Mouse (Mus musculus) frontal cortex, adult 2 months (tissue): ENCODE measurements around the gene Pdx1. TPM values are rescaled to one million over a fixed set of nuclear protein-coding genes. Genes with fewer than 3 reads are reported as not detected.

Experiments
- DNase-seq, 2 experiments: peaks; one replicate each; pipeline ENCODE4 v3.0.0; 2022; ENCODE audit warnings: low spot score in 1 of 2; ENCODE audit errors: extremely low spot score in 1 of 2
- polyA plus RNA-seq: library from polyadenylated mRNA; depleted of rRNA; stranded (reverse); fragments of >200 nt; gene quantifications from 2 replicates; pipeline ENCODE4 v1.2.3, GENCODE M21; 2012

Gene Pdx1
- polyA plus RNA-seq, 1 experiment: not detected

DNA sequence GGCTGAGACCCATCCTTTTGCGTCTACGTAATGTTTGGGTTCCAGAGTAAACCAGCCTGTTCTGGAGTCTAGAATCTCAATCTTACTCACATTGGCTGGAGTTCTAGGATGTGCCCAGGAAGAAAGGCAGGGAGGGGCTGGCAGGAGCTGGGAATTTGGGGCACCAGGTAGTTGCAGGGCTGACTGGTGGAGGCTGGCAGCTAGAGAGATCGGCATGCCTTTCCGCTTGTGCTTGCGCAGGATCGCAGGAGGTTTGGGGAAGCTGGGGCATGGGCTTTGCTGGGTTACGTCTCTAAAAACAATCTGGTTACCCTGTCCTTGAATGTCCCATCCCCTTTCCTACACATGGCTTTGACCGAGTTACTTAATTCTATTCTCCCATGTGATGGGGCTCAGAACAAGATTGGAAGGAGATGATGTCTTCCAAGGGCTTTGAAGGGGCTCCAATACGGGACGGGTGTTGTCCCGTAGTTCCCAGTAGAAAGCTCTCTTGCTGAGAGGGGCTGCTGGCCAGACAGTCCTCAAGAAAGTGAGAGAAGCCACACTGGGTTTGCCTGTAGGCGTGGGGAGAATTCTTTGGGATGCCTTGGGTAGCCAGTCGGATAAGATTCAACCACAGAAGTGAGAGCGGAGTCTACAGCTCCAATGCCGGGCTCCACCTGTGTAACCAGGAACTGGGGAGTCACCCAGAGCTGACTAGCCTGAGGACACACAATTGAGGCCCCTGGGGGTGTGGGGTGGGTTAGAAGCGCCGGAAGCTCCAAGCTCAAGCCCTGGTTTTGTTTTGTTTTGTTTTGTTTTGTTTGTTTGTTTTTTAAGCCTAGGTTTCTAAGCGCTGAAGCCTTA is 7.2 kb downstream of the Pdx1 start:
- no peak for DNase-seq

DNA sequence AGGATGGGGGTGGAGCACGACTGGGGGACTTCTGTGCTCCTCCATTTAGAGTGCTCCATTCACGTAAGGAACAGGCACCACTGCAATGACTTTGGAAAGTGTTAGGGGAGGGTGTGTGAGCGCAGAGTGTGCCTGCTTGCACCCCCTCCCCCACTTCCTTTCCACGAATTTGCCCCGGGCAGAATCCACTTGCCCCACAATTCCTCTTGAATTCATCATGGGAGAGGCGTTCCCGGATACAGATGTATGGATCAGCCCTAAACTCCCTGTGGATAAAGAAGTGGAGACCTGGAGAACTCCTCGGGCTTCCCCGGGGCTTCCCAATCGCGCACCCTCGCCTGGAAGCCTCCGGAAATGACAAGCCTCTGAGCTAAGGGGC is 7.8 kb downstream of the Pdx1 start:
- no peak for DNase-seq

DNA sequence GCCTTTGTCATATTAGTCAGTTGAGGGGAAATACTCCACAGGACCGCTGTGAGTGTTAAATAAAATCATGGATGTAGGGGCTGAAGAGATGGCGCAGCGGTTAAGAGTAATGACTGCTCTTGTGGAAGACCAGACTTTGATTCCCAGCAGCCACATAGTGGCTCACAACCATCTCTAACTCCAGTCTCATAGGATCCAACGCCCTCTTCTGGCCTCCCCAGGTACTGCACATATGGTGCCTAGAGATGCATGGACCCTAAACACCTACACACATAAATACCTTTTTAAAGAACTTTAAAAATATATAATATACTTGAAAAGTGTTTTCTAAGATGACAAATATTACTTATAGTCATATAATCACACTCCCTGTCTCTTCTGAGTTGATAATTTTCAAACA is 14.6 kb downstream of the Pdx1 start:
- DNase-seq: no peak

DNA sequence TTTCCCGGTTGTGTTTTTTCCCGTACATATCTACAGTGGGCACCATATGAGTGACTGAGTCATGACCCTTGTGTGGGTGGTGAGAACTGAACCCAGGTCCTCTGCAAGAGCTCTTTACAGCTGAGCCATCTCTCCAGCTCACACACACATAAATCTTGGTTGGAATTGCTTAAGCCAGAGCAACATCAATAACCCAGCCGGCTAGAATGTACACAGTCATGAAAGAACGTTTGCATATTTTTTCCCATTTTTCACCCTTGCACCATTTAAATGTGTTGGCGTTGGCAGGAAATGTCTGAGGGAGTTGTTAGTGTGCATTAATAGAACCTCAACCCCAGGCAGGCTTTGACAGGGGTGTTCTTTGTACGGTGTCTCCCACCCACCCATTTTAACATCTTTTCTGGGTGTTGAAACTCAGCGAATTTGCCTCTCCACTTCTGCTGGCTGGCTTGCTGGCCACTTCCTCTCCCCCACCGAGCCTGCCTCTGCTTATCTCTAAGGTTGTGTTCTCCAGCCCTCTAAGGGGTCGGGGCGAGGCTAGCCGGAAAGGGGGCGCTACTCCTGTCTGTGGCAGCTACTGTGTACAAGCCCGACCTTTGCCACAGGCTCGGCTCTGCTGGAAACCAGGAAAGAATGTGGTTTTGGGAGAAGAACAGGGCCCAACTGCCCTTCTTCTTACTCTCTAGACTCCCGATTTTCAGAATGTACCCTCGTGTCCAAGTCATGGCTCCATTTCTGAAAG is 22.2 kb downstream of the Pdx1 start:
- DNase-seq: no peak

DNA sequence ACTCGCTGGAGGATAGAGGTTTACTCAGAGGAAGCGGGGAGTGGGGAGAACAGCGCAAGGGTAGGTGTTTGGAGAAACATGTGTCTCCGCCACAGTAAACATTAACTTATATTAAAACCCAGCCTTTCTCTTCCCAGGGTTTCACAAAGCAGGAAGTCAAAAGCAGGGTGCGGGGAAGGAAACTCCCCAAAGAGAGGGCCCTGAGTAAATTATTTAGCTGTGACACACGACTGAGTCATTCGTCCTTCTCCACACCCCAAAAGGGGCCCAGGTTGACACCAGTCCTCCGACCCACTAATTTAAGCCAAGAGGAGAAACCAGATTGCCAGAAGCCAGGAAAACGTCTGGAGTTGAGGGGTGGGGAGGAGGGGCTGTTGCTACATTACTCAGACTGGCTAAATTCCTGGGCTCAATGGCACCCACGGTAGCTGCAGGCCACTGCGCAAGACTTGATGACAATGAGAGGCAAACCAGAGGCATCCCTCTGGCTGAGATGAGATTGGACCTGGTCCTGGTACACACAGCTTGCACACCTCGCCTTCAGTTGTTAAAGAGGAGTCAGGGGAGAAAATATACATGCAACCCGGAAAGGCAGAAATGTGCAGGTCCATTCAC is 22.9 kb downstream of the Pdx1 start:
- DNase-seq: no peak

DNA sequence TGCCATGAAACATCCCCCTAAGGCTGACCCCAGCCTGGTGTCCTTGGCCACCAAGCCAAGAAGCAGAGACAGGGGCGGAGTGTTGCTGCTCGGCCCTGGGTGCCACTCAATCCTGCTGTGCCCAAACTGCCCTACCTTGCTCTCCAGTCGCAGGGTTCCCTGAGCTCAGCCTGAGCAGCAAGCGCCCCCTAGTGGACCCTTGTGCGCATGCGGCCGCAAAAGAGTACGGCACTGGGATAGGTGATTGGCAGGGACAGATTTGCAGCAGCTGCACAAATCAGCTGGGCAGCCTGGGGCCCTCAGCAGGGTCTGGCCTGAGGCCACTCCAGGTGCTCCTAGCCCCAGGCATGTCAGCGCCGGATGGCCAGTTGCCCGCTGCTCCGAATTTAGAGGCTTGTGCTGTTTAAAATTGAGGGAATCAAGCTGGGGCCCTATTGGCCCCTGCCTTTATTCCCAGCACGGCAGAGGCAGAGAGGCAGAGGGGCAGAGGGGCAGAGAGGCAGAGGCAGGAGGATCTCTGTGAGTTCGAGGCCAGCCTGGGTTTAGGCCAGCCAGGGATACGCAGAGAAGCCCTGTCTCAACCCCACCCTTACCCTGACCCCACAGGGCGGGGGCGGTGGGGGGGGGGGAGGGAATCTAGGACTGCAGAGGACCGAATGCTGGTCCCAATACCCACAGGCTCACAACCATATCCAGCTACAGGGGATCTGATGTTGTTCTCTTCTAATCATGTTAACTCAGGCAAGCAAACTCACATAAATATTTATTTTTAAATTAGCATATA is 23.6 kb downstream of the Pdx1 start:
- peak; percentile 10 to 68 for DNase-seq

DNA sequence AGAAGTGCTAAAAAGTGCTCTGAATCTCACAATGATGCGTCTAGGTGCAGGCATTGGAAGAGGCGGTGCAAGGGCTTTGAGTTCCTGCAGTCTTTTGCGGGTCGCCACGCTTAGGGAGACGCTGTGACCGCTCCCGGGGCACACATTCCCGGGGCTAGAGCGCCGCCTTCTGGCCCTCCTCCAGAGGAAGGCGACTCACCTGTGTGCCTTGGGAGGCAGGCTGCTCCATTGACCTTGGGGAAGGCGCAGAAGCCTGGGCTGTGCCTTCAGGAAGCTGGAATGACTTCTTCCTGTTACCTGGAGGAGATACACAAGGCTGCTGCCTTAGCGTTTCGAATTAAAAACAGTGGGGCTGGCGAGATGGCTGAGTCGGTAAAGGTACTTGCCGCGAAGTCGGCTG is 24.4 kb downstream of the Pdx1 start:
- no peak for DNase-seq

DNA sequence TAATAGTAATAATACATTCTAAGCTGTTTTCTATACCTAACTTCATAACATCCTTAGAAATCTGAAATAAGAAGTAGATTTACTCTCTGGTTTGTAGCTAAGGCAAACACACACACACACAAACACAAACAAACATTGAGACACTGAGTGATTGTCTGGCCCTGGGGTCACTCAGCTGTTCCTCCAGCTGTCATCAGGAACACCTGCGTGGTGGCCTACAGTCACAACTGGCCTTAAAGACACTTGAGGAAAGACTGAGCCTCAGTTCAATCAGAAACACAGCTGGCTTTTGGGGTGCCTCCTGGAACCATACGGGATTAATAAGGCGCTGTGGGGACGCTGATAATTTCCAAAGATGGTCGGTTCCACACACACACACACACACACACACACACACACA is 27.5 kb downstream of the Pdx1 start:
- DNase-seq: no peak

DNA sequence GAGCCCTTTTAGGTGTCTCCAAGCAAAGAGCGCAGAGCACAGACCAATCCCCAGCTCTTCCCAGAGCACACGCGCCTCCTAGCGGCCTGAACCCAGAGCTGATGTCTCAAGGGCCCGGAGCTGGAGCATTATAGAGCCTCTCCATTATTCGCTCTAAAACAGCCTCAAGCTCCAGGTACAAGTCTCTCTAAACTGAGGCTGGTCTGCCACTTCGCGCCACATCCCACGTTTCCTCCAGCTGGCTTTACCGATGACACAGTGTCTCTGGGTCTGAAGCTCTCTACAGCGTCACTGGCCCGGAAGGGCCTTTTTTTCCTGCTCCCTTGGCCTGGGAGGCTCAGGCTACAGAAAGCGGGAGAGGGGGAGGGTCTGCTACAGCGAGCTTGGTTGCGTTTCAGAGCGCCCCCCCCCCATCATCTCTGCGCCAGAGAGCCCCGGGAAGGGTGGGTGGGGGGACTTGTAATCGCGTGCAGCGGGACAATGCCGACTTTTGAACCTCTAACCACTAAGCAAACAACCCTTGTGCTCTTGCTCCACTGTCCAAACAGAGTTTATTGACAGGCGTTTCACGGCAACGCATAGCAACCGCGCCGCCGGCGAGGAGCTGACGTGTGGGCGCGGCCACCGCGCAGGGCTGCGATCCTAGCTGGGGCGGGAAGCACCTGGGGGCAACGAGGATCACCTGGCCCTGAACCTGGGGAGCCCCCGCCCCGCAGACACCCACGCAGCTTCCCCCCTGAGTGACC is 29.7 kb downstream of the Pdx1 start:
- DNase-seq: peak in 1 of 2 experiments; percentile 22

DNA sequence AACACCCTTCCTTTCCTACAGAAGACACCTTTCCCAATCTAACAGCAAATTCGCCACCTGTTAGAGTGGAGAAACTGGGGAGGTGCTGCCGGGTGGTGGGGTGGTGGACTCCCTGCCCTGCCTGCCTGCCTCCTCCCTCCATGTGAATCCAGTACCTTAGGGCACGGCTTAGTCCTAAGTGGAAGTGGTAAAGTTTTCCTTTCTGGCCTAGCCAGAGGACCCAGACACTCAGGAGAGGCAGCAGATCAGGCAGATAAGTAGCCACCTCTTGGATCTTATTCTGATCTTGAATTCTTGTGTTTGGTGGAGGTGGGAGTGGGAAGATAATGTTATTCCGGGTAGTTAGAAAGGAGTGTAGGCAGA is 30.2 kb downstream of the Pdx1 start:
- DNase-seq: no peak

DNA sequence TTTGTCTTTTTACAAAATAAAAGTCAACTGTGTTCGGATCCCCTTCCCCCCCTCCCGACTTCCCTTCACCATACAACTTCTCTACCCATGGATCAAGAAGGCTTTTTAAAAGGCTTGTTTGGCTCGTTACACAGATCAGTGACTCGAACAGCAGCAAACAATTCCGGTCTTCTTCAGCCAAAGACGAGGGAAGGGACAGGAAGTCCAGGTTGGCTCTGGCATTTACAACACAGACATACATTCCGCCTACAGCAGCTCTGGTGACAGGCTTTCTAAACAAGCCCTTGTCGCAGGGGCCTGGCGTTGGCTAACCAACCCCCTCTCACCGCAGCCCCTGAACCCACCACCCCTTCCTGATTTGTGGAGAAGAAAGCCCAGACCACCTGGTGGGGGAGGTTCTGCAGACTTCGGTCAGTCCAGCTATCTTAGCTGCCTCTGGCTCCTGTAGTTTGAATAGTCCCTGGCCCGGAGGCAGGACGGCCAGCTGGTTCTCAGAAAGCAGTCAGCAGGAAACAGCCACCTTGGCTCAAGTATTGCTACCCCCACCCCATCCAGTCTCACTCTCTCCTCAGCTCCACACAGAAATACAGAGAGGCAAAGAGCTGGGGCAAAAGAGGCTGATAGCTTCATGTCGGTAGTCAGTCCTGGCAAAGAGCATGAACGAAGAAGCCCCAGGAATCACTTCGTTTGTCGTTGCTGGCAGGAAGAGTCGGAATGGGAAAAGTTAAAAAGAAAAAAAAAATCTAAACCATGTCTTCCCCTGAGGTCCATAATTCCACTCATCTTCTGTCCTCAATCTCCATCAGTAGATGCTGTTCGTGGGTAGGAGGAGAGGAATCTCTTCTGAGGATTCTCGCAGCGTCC is 31.4 kb downstream of the Pdx1 start:
- no peak for DNase-seq

DNA sequence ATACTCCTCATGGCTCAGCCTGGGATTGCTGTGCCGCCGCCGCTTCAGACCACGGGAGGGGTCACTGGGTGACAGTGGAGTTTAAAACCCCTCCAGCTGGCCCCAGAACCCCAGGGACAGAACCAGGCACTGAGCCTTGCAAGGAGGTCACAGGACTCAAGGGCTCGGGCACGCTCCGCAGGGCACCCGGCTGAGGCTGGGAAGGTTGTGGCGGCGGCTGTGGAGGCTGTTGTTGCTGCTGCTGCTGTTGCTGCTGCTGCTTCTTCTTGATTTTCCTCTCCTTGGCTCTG is 32.0 kb downstream of the Pdx1 start:
- DNase-seq: no peak

DNA sequence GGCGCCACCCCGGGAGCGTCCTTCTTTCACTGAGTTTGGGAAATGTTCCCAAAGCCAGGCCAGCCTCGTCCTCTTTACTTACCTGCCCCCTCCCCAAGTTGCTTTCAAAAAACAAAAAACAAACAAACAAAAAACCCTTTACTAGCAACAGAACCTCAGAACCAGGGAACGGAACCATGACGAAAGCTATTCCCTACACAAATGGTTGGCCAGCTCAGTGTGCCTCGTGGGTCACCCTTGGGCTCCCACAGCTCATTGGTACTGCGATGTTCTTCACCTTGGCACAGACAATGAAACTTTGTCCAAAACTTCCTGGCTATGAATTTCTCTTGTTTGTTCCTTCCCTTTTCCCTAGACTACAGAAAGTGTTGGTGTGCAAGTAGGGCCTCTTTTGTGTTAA is 32.4 kb downstream of the Pdx1 start:
- DNase-seq: no peak

DNA sequence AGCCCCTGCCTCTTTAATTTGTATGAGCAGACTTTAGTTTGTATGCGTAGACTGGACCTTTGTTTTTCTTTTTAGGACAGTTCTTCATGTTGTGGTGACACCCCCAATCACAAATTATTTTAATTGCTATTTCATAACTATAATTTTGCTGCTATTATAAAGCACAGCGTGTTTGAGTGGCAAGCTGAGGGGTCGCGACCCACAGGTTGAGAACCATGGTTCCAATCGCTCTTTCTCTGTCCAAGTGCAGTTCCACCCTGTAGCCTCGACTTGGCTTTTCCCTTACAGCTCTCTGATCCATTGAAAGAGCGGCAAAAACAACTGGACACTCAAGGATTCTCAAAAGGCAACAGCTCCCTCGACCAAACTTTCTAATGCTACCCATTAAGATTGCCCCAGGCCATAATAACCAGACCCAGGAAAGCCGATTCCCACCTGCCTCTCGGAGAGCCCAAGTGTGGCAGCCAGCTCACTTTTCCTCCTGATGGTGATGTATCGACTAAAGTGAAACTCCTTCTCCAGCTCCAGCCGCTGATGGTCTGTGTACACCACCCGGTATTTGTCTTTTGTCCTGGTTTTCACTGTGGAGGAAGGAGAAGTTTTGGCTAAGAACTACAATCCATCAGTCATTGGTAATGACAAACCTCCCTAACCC is 33.1 kb downstream of the Pdx1 start:
- no peak for DNase-seq

DNA sequence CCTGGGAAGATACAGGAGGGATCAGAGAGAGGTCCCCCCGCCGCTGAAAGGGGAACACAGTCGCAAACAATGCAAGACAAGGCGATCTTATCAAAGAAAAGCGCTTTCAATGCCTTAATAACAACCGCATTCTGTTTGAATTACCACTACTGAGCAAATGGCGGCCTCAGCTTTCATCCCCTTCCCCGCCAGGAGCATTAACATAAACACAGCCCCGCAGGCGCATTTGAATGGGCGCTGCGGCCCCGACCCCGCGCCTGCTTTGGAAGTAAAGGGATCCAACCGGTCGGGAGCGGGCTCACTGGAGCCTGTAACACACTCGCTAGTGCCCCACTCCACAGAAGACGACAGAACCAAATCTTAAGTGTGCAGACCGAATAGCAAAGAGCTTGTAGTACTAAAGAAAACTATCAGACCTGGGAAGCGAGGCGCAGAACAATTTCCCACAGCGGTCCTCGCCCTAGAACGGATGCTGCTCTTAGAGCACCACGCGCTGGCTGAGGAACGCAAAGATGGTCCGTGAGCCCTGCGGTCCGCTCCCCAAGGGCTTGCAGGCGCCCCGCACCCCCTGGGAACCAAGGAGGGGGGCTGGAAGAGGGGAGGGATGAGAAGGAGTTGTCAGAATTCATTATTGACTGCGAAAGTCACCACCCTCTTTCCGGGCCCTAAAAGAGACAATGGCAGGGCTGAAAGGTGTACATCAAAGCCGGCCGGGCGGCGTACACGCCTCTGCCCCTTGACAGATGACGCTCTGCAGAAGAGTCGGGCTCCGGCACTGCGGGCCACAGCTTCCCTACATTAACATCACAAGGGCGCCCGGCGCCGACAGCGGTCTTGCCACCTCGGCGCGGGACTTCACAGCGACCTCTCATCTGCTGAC is 34.8 kb downstream of the Pdx1 start:
- no peak for DNase-seq

DNA sequence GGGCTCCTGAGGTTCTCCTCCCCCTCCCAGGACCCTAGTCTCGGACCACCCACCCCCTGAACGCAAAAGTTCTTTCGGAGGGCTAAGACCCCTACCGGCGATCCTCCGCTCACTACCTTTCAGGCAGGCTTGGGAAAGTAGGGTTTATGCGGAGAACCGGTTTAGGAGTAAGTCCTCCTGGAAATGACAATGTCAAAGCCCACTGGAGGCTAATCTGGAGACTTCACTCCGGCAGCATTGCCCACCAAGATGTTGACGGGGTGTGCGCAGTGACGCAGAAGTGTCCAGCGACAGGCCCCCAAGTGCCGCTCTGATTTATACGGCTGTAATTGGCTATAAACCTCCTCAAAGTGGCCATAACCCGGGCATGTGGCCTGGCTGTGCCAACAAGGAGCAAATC is 35.4 kb downstream of the Pdx1 start:
- DNase-seq: no peak

DNA sequence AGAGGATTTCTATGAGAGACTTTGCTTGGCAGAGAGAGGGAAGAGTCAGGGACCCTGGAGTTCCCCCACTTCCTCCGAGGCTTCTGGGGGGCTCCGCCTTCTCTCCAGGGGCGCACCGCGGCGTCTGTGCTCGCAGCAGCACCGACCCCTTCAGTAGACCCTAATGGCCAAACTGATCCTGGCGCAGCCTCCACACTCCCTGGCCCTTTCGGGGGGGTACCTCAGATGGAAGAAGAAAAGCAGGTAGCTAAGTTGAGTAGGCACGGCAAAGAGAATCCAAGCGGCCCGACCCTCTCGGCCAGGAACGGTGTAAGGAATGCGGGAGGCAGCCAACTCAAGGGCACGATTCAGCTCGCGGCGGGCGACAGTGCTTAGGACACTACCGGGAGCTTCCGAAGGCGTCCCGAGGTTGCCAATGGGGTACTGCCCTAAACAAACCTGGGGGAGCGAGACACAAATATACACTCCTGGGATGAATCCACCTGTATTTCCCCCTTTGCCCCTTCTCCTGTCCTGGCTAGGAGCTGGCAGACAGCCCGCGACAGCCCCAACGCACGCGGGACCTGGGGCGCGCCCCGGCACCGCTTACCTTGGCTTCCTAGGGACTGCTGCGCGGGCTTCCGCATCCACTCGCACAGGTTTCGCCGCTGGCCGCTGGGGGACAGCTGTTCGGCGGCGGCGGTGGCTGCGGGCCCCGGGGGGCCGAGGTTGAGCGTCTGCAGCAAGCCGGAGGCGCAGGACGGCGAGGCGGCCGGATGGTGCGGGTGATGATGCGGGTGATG is 36.3 kb downstream of the Pdx1 start:
- DNase-seq: no peak
